Mouse (Mus musculus) brain, adult 10 weeks (tissue): ENCODE data around the gene Mocs3. TPM values are rescaled to one million over a fixed set of nuclear protein-coding genes. Genes with fewer than 3 reads are reported as not detected.

Experiments used
- polyA plus RNA-seq: library from polyadenylated mRNA; stranded (reverse); fragments of 350-450 nt; fragmentation: Illumina TruSeq; extraction: RNeasy Lipid Tissue Mini Kit (QIAGEN cat#74804); gene quantifications from one replicate; pipeline ENCODE4 v1.2.3, GENCODE M21; 2015; ENCODE audit warnings: low read depth, low replicate concordance

The Mocs3 gene
- polyA plus RNA-seq, result 8.2 TPM

GRCm38 (mm10) chr2:168230026-168230728 is at the start of gene Mocs3, which contains the start of the genes Gm20716 and Dpm1:
TSS of gene Mocs3 (plus strand) at chr2:168230622.
TSS of gene Gm20716 (minus strand) at chr2:168230364.
TSS of gene Dpm1 (minus strand) at chr2:168230591.

DNA sequence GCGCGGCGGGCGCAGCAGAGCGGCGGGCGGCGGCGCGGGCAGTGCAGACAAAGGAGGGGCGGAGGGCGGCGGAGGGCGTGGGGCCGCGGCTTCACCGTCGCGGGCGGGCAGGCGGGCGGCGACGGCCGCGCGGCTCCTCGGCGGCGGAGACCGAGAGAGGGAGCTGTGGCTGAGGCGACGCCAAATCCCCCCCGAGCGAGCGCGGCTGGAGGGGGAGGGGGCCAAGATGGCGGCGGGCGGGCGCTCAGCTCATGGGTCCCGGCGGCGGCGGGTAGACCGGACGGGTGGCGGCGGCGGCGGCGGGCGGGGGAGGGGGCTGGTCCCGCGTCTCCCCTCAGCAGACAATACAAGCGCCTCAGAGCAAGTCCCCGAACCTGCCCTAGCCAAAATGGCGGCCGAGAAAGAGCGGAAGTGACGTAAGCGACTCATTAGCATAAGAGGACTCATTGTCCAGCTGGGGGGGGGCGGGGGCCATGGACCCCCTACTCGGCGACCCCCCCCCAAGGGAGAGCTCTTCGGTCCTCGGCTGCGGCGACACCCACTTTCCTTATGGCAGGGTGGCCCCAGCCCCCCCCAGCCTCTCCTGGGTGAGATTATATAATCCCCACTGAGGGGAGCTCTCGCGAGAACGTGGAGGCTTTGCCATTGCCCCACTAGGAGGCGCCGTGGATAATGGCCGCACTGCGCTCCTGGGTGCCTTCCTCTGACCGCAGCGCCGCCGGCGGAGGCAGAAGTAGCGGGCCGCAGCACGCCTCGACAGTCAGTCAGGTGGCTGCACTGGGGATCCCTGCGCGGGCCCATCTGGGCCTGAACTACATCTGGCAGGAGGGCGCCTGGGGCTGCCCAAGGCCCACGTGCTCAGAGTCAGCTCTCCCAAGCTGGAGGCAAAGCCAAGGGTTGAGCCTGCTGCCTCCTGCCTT is 23.4 kb upstream of the Mocs3 start, which contains the start of gene Adnp:
TSS of gene Adnp (minus strand) at position 388 of the 920 bp plus-strand sequence.

DNA sequence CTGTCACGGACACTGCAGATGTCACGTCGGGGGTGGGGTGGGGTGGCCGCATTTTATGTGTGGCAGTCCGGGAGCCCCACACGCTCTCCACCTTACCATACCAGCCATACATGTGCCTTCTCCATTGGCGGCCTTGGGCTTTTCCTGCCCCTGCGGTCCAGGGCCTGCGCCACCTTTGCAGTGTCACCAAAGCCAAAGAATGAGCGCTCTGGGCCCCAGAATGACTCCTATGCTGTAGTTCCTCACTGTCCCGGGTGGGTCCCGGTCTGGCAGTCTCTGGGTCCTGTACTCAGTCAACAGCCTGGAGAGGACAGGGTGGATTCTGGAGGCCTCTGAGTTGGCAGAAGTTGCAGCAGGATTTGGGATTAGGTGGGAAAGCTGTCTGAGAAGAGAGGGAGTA is 51.2 kb downstream of the Mocs3 start, which contains the start of gene Kcng1:
TSS of gene Kcng1 (minus strand) at position 155 of the 400 bp plus-strand sequence.

Other genes starting within 250 kb of the Mocs3 start
- gene Ripor3, start 220.0 kb upstream of the Mocs3 start, polyA plus RNA-seq, result 0.16 TPM
- gene Pard6b, start 149.6 kb upstream of the Mocs3 start, polyA plus RNA-seq, result 3.2 TPM
- 10.4 TPM for gene Adnp, start 23.5 kb upstream of the Mocs3 start, polyA plus RNA-seq
- 63.4 TPM for gene Gm20716, start 258 bp upstream of the Mocs3 start, polyA plus RNA-seq
- 48.3 TPM for gene Dpm1, start within 50 bp of the Mocs3 start, polyA plus RNA-seq
- 14.9 TPM for gene Kcng1, start 51.1 kb downstream of the Mocs3 start, polyA plus RNA-seq